Mouse (Mus musculus) testis, postnatal 10 days (tissue): ENCODE measurements around the gene Slc25a35.
"Not testable (repeated sequence)": the region's sequence is repeated elsewhere in the genome, so short reads cannot be mapped to it uniquely, and the experiment has no call there.

ENCODE experiments used
- DNase-seq: peaks from one replicate; pipeline ENCODE4 v3.0.0; 2021; ENCODE audit warnings: low spot score

Slc25a35 gene

GRCm38 (mm10) chr11:68967337-68968282, at the start of gene Slc25a35:
Gene Slc25a35, plus strand, starts transcription at chr11:68968131.
- peak; percentile 88 for DNase-seq

- no peak for DNase-seq
Observed at GRCm38 (mm10) chr11:68923191-68923590, 44.7 kb upstream of the Slc25a35 start.

GRCm38 (mm10) chr11:68924749-68925148, 43.2 kb upstream of the Slc25a35 start:
- DNase-seq = no peak

GRCm38 (mm10) chr11:68926981-68927380, 41.0 kb upstream of the Slc25a35 start, which contains the start of gene Odf4:
Gene Odf4, minus strand, starts transcription at chr11:68927081.
- no peak for DNase-seq

- no peak for DNase-seq
Observed at GRCm38 (mm10) chr11:68929947-68930346, 38.0 kb upstream of the Slc25a35 start.

- DNase-seq = no peak
Observed at GRCm38 (mm10) chr11:68933885-68934507, 33.9 kb upstream of the Slc25a35 start.

GRCm38 (mm10) chr11:68936951-68937350, 31.0 kb upstream of the Slc25a35 start:
- DNase-seq = not testable (repeated sequence)

- peak; percentile 80 for DNase-seq
Observed at GRCm38 (mm10) chr11:68939451-68940304, 28.3 kb upstream of the Slc25a35 start.

GRCm38 (mm10) chr11:68940516-68940915, 27.4 kb upstream of the Slc25a35 start:
- DNase-seq = no peak

- no peak for DNase-seq
Observed at GRCm38 (mm10) chr11:68942731-68943130, 25.2 kb upstream of the Slc25a35 start.

GRCm38 (mm10) chr11:68945245-68945644, 22.7 kb upstream of the Slc25a35 start:
- DNase-seq = no peak

- no peak for DNase-seq
Observed at GRCm38 (mm10) chr11:68946001-68946400, 21.9 kb upstream of the Slc25a35 start.

- no peak for DNase-seq
Observed at GRCm38 (mm10) chr11:68946806-68947440, 21.0 kb upstream of the Slc25a35 start.

GRCm38 (mm10) chr11:68947542-68947993, 20.4 kb upstream of the Slc25a35 start:
- no peak for DNase-seq

GRCm38 (mm10) chr11:68953903-68954302, 14.0 kb upstream of the Slc25a35 start:
- no peak for DNase-seq

- DNase-seq = no peak
Observed at GRCm38 (mm10) chr11:68954408-68954807, 13.5 kb upstream of the Slc25a35 start.

GRCm38 (mm10) chr11:68955473-68955872, 12.5 kb upstream of the Slc25a35 start:
- no peak for DNase-seq

GRCm38 (mm10) chr11:68956107-68956506, 11.8 kb upstream of the Slc25a35 start:
- DNase-seq = no peak

- no peak for DNase-seq
Observed at GRCm38 (mm10) chr11:68956697-68957096, 11.2 kb upstream of the Slc25a35 start.

- no peak for DNase-seq
Observed at GRCm38 (mm10) chr11:68957308-68957707, 10.6 kb upstream of the Slc25a35 start, which contains the start of gene Arhgef15. Gene Arhgef15, minus strand, starts transcription at chr11:68957480.

- DNase-seq = no peak
Observed at GRCm38 (mm10) chr11:68957971-68958370, 10.0 kb upstream of the Slc25a35 start.
